Mouse (Mus musculus): ENCODE results near the gene Snap47.

GRCm38 (mm10) chr11:59423010-59423588 lies 27.9 kb downstream of the Snap47 start:
- no peak for TF ChIP-seq MAFK (IDR thresholded peaks at IDR 0.05; ENCODE audit: insufficient read depth, low read depth, low read length)
- no peak for TF ChIP-seq ZNF384 (IDR thresholded peaks at IDR 0.05; ENCODE audit: low read depth, low read length)
- TF ChIP-seq HCFC1 (IDR thresholded peaks at IDR 0.05; ENCODE audit: borderline replicate concordance, insufficient read depth, low read length): no peak

All from ES-E14 (cell line).